Mouse (Mus musculus): ENCODE measurements at regions not wholly inside any gene's neighbourhood (a gene's known extent, or its start where the extent isn't known, plus 50 kb on each side); places are given as distances from the start of the nearest gene placed in this dataset.

GRCm38 (mm10) chr10:17008683-17009082, 714.3 kb upstream of the Cited2 start:
- DNase-seq, result no peak

GRCm38 (mm10) chr10:17010047-17010446, 713.0 kb upstream of the Cited2 start:
- no peak for DNase-seq

GRCm38 (mm10) chr10:17011876-17012275, 711.1 kb upstream of the Cited2 start:
- DNase-seq, result no peak

GRCm38 (mm10) chr10:17012541-17012975, 710.5 kb upstream of the Cited2 start:
- no peak for DNase-seq

GRCm38 (mm10) chr10:17014826-17015225, 708.2 kb upstream of the Cited2 start:
- DNase-seq, result no peak

GRCm38 (mm10) chr10:17016854-17017253, 706.2 kb upstream of the Cited2 start:
- no peak for DNase-seq

GRCm38 (mm10) chr10:17022216-17023158, 700.5 kb upstream of the Cited2 start:
- DNase-seq, result peak; percentile 7 to 36

- peak; percentile 28 to 30 for DNase-seq
Observed at GRCm38 (mm10) chr10:17023571-17024293, 699.3 kb upstream of the Cited2 start.

- peak in 1 of 2 experiments; percentile 5 for DNase-seq
Observed at GRCm38 (mm10) chr10:17024294-17024665, 698.7 kb upstream of the Cited2 start.

- DNase-seq, result no peak
Observed at GRCm38 (mm10) chr10:17034892-17035775, 687.9 kb upstream of the Cited2 start.

GRCm38 (mm10) chr10:17038259-17039043, 684.6 kb upstream of the Cited2 start:
- no peak for DNase-seq

- no peak for DNase-seq
Observed at GRCm38 (mm10) chr10:17042090-17042489, 680.9 kb upstream of the Cited2 start.

- DNase-seq, result no peak
Observed at GRCm38 (mm10) chr10:17042973-17043372, 680.0 kb upstream of the Cited2 start.

- DNase-seq, result no peak
Observed at GRCm38 (mm10) chr10:17046765-17047164, 676.3 kb upstream of the Cited2 start.

GRCm38 (mm10) chr10:17072906-17073305, 650.1 kb upstream of the Cited2 start:
- DNase-seq, result no peak

GRCm38 (mm10) chr10:17074013-17074401, 649.0 kb upstream of the Cited2 start:
- DNase-seq, result no peak

- DNase-seq, result no peak
Observed at GRCm38 (mm10) chr10:17074402-17075027, 648.5 kb upstream of the Cited2 start.

- no peak for DNase-seq
Observed at GRCm38 (mm10) chr10:17075147-17075546, 647.9 kb upstream of the Cited2 start.

- DNase-seq, result no peak
Observed at GRCm38 (mm10) chr10:17075576-17075975, 647.4 kb upstream of the Cited2 start.

GRCm38 (mm10) chr10:17076186-17076585, 646.8 kb upstream of the Cited2 start:
- DNase-seq, result no peak

- DNase-seq, result no peak
Observed at GRCm38 (mm10) chr10:17077580-17077979, 645.4 kb upstream of the Cited2 start.

GRCm38 (mm10) chr10:17080818-17081217, 642.2 kb upstream of the Cited2 start:
- no peak for DNase-seq
